Mouse (Mus musculus): Measurements from ENCODE around the gene Paics.
"Not testable (repeated sequence)": the region's sequence is repeated elsewhere in the genome, so short reads cannot be mapped to it uniquely, and the experiment has no call there.

DNA sequence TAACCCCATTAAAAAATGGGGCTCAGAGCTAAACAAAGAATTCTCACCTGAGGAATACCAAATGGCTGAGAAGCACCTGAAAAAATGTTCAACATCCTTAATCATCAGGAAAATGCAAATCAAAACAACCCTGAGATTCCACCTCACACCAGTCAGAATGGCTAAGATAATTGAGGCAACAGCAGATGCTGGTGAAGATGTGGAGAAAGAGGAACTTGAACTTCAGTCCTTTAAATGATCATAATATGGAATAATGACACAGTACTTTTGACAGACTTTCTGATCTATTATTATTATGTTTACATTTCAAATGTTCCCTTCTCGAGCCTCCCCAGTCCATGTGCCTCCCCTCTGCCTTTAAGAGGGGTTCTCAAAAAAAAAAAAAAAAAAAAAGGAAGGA lies 20.0 kb downstream of the Paics start:
- TF ChIP-seq CTCF (IDR thresholded peaks at IDR 0.05; ENCODE audit: control insufficient read depth, insufficient read depth, insufficient replicate concordance, low read depth, low read length); POLR2A (IDR thresholded peaks at IDR 0.05; ENCODE audit: control insufficient read depth, low read depth, low read length): not testable (repeated sequence)
